Mouse (Mus musculus) liver, adult 2 months (tissue): ENCODE results near the gene Kcnc1. TPM values are rescaled to one million over a fixed set of nuclear protein-coding genes. Genes with fewer than 3 reads are reported as not detected.

Experiments
- DNase-seq: peaks from one replicate; pipeline ENCODE4 v3.0.0-alpha.2; 2011; ENCODE audit warnings: low read depth, low spot score; ENCODE audit errors: extremely low read depth
- H3K27ac ChIP-seq: fragments of 200-500 bp; replicated peaks from 2 replicates; pipeline ENCODE4 v1.5.1; 2012; ENCODE audit warnings: low read depth, mild to moderate bottlenecking, control low read depth, inconsistent platforms, low read length; ENCODE audit not compliant: insufficient read depth
- H3K27me3 ChIP-seq: fragments of 200-500 bp; 2 replicates; pipeline ENCODE4 v1.6.1; 2012; ENCODE audit warnings: mild to moderate bottlenecking, moderate library complexity, low read length, inconsistent platforms; ENCODE audit not compliant: control insufficient read depth, insufficient read depth
- H3K36me3 ChIP-seq: fragments of 200-500 bp; 2 replicates; pipeline ENCODE4 v1.6.1; 2012; ENCODE audit warnings: low read length, inconsistent platforms; ENCODE audit not compliant: control insufficient read depth, insufficient read depth
- H3K4me1 ChIP-seq: fragments of 200-500 bp; 2 replicates; pipeline ENCODE4 v1.6.1; 2011; ENCODE audit warnings: low read length; ENCODE audit not compliant: control insufficient read depth, insufficient read depth
- H3K4me3 ChIP-seq: fragments of 200-500 bp; 2 replicates; pipeline ENCODE4 v1.5.1; 2011; ENCODE audit warnings: low read depth, mild to moderate bottlenecking, control low read depth, low read length, moderate library complexity; ENCODE audit not compliant: insufficient read depth
- H3K79me2 ChIP-seq: fragments of 200-500 bp; 2 replicates; pipeline ENCODE4 v1.6.1; 2012; ENCODE audit warnings: inconsistent platforms, mild to moderate bottlenecking, low read length, moderate library complexity; ENCODE audit not compliant: control insufficient read depth, insufficient read depth
- H3K9ac ChIP-seq: fragments of 200-500 bp; 2 replicates; pipeline ENCODE4 v1.6.1; 2012; ENCODE audit warnings: low read depth, mild to moderate bottlenecking, control low read depth, inconsistent platforms, low read length
- CTCF ChIP-seq: fragments of 200-500 bp; IDR thresholded peaks from 2 replicates; pipeline ENCODE4 v1.5.1; 2011; ENCODE audit warnings: low read depth, low read length, control low read depth
- POLR2A ChIP-seq: fragments of 200-500 bp; IDR thresholded peaks from 2 replicates; pipeline ENCODE4 v1.6.1; 2011; ENCODE audit warnings: low read length, control low read depth; ENCODE audit not compliant: insufficient read depth; ENCODE audit errors: extremely low read depth
- WGBS: fragments of 180-500 bp; shearing (Covaris S2); methylation state at CpG from one replicate; pipeline ENCODE4 v1.1.7; 2018; 5-methylcytosine and 5-hydroxymethylcytosine counted together
- polyA plus RNA-seq: library from polyadenylated mRNA; depleted of rRNA; stranded (reverse); fragments of >200 nt; gene quantifications from 2 replicates; pipeline ENCODE4 v1.2.3, GENCODE M21; 2012
- total RNA-seq: library from RNA; depleted of rRNA; stranded (reverse); fragments of >200 nt; gene quantifications from 2 replicates; pipeline ENCODE4 v1.2.3, GENCODE M21; 2014

Gene Kcnc1
- total and polyA plus RNA-seq, 2 experiments: under 0.01 TPM; not detected in 1

- Histone ChIP-seq H3K27me3 (no peaks in the 10 kb centered on the region), H3K36me3 (no peaks in the 10 kb centered on the region), H3K79me2 (no peaks in the 10 kb centered on the region), H3K27ac (no peak overlapping the region), H3K4me3 (no peak overlapping the region), H3K9ac (no peak overlapping the region), H3K4me1 (no peaks in the 10 kb centered on the region)
- DNase-seq: no peak
- no peak for TF ChIP-seq POLR2A
- TF ChIP-seq CTCF: no peak
- WGBS: 95% methylated on average over 3 of the region's 3 CpGs
Measured at GRCm38 (mm10) chr7:46477456-46477855, 81.2 kb downstream of the Kcnc1 start.

- TF ChIP-seq CTCF (no peak), POLR2A (no peak)
- Histone ChIP-seq H3K27ac (no peak overlapping the region), H3K79me2 (no peaks in the 10 kb centered on the region), H3K27me3 (no peaks in the 10 kb centered on the region), H3K9ac (no peak overlapping the region), H3K4me1 (no peaks in the 10 kb centered on the region), H3K4me3 (no peak overlapping the region), H3K36me3 (no peaks in the 10 kb centered on the region)
- 75% methylated on average over 6 of the region's 6 CpGs for WGBS
- DNase-seq: no peak
Measured at GRCm38 (mm10) chr7:46479793-46480192, 83.5 kb downstream of the Kcnc1 start.

DNA sequence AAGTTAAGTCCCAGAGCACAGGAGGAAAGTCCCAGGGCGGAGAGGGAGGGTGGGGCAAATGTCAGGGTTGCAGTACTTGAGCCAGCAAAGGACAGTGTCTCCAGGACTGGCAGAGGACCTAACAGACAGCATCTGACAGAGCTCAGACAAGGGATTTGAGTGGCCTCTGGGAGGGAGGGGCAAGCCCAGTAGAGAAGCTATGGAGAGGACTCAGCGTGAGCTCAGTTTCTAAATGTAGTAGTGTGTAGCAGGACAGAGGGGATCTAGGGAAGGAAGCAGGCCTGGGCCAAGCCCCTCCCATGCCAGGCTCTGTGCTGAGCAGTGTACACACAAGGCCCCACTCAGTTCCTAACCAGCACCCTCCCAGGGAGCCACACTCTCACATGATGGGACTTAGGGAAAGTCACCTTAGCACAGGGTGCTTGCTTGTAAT lies 85.8 kb downstream of the Kcnc1 start:
- H3K27me3 ChIP-seq: no peaks in the 10 kb centered on the region
- TF ChIP-seq POLR2A (no peak), CTCF (no peak)
- 84% methylated on average over 2 of the region's 2 CpGs for WGBS
- no peak overlapping the region for H3K4me3 ChIP-seq
- no peak for DNase-seq
- H3K27ac ChIP-seq: no peak overlapping the region
- no peak overlapping the region for H3K9ac ChIP-seq
- H3K4me1 ChIP-seq: no peaks in the 10 kb centered on the region
- no peaks in the 10 kb centered on the region for H3K79me2 ChIP-seq
- H3K36me3 ChIP-seq: no peaks in the 10 kb centered on the region

DNA sequence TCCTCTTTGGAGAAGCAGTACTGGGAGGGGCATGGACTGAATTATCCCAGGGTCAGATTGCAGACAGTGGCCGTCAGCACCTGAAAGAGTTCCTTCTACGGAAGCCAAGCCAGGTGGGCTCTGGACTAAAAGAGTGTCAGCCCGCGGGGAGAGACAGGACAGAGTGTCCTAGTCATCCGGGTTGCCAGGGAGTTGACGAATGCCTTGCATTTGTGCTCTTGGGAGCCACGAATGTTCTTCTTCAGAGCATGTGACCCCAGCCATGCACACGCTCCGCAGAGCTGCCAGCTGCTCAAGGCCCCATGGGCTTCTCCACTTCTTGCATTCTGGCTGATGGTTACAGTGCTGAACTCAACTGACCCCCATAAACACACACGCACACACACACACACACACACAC lies 86.8 kb downstream of the Kcnc1 start:
- DNase-seq: no peak
- Histone ChIP-seq H3K79me2 (no peaks in the 10 kb centered on the region), H3K9ac (no peak overlapping the region), H3K36me3 (no peaks in the 10 kb centered on the region), H3K4me1 (no peaks in the 10 kb centered on the region), H3K27ac (no peak overlapping the region), H3K27me3 (no peaks in the 10 kb centered on the region), H3K4me3 (no peak overlapping the region)
- TF ChIP-seq POLR2A (no peak), CTCF (no peak)
- 92% methylated on average over 10 of the region's 10 CpGs for WGBS

- no peaks in the 10 kb centered on the region for H3K36me3 ChIP-seq
- WGBS: 73% methylated on average over 6 of the region's 6 CpGs
- no peak overlapping the region for H3K27ac ChIP-seq
- no peaks in the 10 kb centered on the region for H3K27me3 ChIP-seq
- no peaks in the 10 kb centered on the region for H3K4me1 ChIP-seq
- no peak overlapping the region for H3K9ac ChIP-seq
- TF ChIP-seq CTCF (no peak), POLR2A (no peak)
- no peak for DNase-seq
- H3K79me2 ChIP-seq: no peaks in the 10 kb centered on the region
- no peak overlapping the region for H3K4me3 ChIP-seq
Measured at GRCm38 (mm10) chr7:46484223-46484622, 87.9 kb downstream of the Kcnc1 start.

GRCm38 (mm10) chr7:46486761-46487160 lies 90.5 kb downstream of the Kcnc1 start:
- Histone ChIP-seq H3K79me2 (no peaks in the 10 kb centered on the region), H3K4me1 (no peaks in the 10 kb centered on the region), H3K4me3 (no peak overlapping the region), H3K27me3 (no peaks in the 10 kb centered on the region), H3K27ac (no peak overlapping the region), H3K36me3 (no peaks in the 10 kb centered on the region), H3K9ac (no peak overlapping the region)
- no peak for TF ChIP-seq CTCF
- no peak for TF ChIP-seq POLR2A
- no peak for DNase-seq
- 84% methylated on average over 5 of the region's 5 CpGs for WGBS
